Mouse (Mus musculus) cerebellum, adult (tissue): Measurements from ENCODE around the gene Uspl1.
"Not testable (repeated sequence)": the region's sequence is repeated elsewhere in the genome, so short reads cannot be mapped to it uniquely, and the experiment has no call there.

Experiments used
- ATAC-seq: cut with Nextera tagmentation; 2 replicates; pipeline ENCODE4 v1.9.2; 2017; ENCODE audit warnings: mild to moderate bottlenecking, moderate library complexity, mixed read lengths; ENCODE audit not compliant: insufficient number of reproducible peaks, low FRiP score, low TSS enrichment

The Uspl1 gene

GRCm38 (mm10) chr5:149184104-149184843 is at the start of gene Uspl1, which contains the start of gene Hmgb1:
TSS of gene Uspl1 (plus strand) at chr5:149184350.
TSS of gene Hmgb1 (minus strand) at chr5:149184489.
- peak; percentile 95 for ATAC-seq

DNA sequence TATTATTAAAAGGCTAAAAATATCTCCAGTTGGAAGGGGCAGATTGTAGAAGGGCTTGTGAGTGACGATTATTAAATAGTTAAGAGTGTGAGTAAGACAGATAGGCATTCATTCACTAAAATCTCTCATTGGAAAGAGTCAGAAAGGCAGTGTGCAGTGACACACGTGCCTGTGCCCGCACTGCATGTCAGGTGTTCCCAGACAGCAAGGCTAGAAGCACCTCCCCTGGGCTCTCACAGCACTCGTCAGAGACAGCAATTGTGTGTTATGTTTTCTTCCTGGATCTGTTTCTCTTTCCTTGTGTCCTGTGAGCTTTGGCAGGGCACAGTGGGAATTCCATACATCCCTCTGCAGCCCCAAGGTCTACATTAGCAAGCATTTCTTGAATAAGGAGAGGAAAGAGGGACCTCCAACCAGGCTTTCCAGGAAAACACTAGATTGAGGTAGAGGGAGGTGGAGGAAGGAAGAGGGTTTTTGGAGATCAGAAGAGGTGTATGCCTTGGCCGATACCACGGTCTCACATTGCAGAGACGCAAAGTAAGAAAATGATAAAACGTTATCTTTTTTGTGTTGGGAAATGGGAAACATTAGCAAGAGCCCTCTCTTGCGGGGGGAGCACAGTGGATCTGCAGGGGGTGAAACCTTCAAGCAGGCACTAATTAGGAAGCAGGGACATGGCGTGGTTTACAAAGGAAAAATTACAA is 49.2 kb upstream of the Uspl1 start:
- no peak for ATAC-seq

DNA sequence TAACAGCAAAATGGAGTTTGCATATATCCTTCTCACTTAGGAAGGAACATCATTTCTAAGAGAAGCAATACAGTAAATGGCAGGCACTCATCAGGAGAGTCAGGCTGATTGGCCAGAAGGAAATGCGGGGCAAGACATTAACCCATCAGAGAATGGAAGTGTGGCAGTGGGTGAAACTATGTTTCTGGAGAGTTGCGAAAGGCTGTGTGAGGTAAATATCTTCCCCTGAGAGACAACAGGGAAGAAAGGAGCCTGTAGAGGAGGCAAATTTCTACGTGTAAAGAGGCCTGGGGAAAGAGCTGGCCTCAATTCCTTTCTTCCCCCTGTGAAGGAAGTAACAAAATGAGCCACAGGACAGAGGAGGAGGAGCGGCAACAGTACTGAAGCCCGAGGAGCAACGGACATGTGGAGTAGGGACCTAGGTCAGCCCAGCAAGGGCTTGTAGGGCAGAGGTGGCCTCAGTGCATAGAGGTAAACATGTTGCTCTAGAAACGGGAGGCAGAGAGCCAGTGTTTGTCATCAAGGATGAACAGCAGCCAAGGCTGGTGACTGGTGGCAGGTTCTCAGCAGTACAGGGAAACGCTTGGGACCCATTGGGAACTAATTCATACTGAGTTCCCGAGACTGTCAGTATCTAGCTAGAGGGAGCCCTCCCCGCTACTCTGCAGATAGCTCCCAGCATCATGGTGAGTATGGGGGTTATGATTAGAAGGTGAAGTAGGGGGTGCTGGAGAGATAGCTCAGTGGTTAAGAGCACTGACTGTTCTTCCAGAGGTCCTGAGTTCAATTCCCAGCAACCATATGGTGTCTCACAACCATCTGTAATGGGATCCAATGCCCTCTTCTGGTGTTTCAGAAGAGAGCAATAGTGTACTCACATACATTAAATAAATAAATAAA is 48.4 kb upstream of the Uspl1 start:
- ATAC-seq = no peak

- ATAC-seq = no peak
Measured at GRCm38 (mm10) chr5:149136933-149137365, 47.2 kb upstream of the Uspl1 start.

- ATAC-seq = no peak
Measured at GRCm38 (mm10) chr5:149137447-149137846, 46.7 kb upstream of the Uspl1 start.

GRCm38 (mm10) chr5:149138087-149138486 is 46.1 kb upstream of the Uspl1 start:
- ATAC-seq = not testable (repeated sequence)

DNA sequence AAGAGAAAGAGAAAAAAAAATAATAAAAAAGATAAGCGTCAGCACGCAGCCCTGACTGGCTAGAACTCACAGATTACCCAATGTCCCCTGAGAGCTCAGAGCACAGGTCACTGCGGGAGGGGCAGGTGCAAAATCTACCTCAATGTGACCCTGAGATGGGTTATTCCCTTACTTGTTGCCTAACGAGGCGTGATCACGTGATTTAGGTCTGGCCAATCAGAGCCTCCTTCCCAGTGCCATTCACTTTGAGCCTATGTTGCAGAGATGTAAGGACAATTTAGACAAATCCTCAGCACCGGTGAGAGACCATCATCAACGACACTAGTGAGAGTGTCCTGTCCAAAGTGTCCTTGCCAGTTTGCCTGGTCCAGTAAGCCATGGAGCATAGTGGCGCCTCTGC is 43.8 kb upstream of the Uspl1 start:
- no peak for ATAC-seq

DNA sequence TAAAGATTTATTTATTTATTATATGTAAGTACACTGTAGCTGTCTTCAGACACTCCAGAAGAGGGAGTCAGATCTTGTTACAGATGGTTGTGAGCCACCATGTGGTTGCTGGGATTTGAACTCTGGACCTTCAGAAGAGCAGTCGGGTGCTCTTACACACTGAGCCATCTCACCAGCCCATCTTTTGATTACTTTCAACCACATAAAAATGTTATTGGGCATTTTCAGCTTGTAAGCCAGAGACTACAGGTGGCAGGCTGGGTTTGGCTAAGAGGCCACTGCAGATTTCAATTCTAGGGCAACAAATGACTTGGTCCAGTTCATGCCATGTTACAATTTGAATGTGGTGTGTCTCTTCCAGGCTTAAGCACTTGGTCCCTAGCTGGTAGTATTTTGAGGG is 43.0 kb upstream of the Uspl1 start:
- ATAC-seq = not testable (repeated sequence)

DNA sequence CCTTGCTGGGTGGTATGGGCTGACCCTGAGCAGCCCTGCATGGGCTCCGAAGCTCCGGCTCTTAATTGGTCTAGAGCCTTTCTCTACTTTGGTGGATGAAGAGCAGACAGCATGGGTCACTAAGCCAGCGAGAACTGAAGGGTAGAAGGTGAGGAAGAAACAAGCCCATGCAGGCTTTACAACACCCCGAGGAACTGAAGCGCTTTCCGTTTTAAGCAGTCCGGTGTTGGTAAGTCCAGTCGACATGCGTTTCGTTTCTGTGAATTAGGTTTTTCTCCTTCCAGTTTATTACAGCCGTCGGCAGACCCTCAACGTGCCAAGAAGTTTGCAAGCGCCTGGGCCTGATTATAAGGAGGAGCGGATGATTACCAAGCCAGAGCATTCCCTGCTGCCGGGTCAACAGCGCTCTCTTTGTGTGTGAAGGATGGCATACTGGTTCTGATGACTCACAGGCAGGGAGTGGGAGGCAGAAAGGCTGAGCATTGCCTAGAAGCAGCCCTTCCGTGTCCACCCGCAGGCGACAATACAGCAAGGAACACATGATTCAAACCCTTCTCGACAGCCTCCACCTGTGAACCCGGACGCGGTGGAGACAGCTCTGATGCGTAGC is 40.3 kb upstream of the Uspl1 start:
- ATAC-seq = no peak

DNA sequence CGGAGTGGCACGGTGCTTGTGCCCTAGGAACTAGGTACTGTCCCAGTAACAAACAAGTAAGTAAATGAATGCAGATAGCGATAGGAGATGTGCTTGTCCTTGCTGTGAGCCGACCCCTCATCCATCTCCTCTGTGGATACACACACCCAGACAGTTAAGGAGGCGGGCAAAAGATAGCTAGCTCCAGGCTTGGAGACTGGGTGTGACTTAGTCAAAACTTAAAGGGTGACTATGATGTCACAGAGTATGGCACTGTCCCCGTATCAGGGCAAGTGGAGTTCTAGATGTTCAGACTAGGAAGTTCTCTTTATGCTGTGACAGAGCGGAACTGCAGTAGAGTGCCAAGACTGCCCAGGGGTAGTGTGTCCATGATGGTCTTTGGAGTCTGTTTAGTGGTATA is 37.5 kb upstream of the Uspl1 start:
- ATAC-seq = no peak

- no peak for ATAC-seq
Measured at GRCm38 (mm10) chr5:149147386-149148000, 36.7 kb upstream of the Uspl1 start.

DNA sequence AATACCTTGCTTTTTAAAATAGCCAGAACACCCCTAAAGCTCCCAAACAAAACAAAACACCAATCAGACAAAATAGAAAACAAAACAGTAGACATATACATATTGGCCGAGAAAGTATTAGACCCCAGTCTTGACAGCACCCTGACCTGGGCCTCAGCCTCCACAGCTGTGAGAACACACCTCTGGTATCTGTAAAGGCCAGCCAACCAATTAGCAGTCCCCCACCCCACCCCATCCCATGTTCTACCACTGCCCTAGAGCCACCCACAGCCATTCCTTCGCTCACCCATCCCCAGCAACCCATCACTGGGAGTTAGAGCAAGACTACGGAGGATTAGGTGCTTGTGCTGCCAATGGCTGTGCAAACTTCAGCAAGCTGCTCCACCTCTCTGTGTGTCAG is 33.3 kb upstream of the Uspl1 start:
- no peak for ATAC-seq

DNA sequence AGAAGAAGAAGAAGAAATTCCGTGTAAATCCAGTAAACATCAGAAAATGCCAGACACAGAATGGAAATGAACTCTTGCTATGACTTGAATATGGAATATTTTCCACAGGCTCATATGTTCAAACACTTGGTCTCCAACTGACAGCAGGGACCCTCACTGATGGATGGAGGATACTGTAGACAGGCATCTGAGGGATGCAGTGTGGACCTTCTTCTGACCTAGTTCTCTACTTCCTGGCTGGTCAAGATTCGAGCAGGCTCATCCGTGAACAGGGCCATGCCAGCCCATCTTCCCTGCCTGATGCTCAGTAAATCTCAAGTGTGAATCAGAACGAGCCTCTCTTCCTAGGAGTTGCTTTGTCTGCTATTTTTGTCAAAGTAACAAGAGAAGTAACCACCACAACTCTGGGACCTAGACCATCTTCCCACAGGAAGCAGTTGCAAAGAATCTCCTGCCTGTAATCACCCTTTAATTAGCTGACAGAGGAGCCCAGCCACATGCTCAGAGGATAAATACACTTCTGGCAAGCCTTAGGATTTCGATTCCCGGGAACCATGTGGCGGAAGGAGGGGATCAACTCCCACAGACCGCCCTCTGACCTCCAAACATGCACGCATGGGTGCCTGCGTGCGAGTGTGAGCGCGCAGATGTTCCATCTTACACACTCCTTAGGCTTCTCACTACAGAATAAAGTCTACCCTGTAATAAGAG is 31.9 kb upstream of the Uspl1 start:
- 0 out of 2 replicates have a peak, but pooled peaks have one; percentile 20 for ATAC-seq

DNA sequence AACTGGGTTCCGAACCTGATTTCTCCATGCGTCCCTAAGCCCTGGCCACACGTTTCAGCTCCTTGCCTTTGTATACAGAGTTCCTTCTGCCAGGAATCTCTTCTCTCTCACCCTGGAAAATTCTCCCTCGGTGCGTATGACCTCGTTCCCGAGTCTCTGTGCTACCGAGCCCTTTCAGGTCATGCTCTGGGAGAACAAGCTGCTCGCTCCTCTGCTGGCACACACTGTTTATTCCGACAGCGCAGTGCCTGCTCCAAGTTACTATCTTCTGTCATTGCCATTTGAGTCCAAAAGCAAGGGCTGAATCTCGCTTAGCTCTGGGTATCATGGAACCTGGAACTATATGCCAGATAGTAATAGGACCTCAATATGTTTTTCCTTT is 31.4 kb upstream of the Uspl1 start:
- ATAC-seq = peak; percentile 81; the same call in 1 of the 2 replicates

DNA sequence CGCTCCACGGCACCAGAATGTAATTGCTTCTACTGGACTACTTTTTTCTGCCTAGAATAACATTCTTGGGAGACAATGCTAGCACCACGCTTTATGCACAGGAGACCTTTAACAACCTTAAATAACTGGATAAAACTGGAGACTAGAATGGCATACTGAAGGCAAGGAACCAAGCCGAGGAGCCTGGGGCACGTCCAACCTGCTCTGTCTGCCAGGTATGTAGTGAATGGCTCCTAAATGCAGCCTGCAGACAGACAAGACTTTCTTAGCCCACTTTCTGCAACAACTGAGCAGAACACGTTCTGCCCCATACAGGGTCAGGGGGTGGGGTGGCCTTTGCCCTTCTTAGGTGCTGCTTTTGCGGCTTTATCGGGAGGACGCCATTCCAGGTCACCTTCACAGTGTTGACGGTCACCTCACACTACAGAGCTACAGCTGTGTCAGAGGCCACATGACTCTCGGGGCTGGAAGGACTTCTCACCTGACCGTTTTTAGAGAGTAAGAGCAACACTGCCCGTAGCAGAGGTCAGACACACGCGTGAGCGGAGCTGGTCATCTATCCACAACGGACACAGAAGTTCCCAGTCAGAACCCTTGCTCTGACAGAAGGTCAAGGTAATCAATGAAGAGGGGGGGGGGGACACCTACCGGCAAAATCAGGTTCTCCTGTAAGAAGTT is 27.1 kb upstream of the Uspl1 start:
- ATAC-seq = no peak

- ATAC-seq = no peak
Measured at GRCm38 (mm10) chr5:149159021-149159420, 25.1 kb upstream of the Uspl1 start.

GRCm38 (mm10) chr5:149160469-149160868 is 23.7 kb upstream of the Uspl1 start:
- ATAC-seq = no peak

- no peak for ATAC-seq
Measured at GRCm38 (mm10) chr5:149162890-149163289, 21.3 kb upstream of the Uspl1 start.

GRCm38 (mm10) chr5:149164881-149165280 is 19.3 kb upstream of the Uspl1 start:
- no peak for ATAC-seq
